Mouse (Mus musculus) thymus, adult 2 months (tissue): Measurements from ENCODE around the gene Plek.

Experiments
- CTCF ChIP-seq: fragments of 200-500 bp; IDR thresholded peaks from 2 replicates; pipeline ENCODE4 v1.5.1; 2012; ENCODE audit warnings: mild to moderate bottlenecking, control low read depth, low read length, moderate library complexity, borderline replicate concordance; ENCODE audit not compliant: control insufficient read depth, poor library complexity, insufficient read depth; ENCODE audit errors: extremely low read depth
- POLR2A ChIP-seq: fragments of 200-500 bp; IDR thresholded peaks from 2 replicates; pipeline ENCODE4 v1.6.1; 2012; ENCODE audit warnings: mild to moderate bottlenecking, low read length, control low read depth, moderate library complexity; ENCODE audit not compliant: control insufficient read depth, poor library complexity, insufficient read depth; ENCODE audit errors: extremely low read depth

- TF ChIP-seq CTCF (no peak), POLR2A (no peak)
Measured at GRCm38 (mm10) chr11:16958520-16958919, 93.7 kb downstream of the Plek start.
